Mouse (Mus musculus): ENCODE data around the gene Nprl2.

Nprl2 gene

DNA sequence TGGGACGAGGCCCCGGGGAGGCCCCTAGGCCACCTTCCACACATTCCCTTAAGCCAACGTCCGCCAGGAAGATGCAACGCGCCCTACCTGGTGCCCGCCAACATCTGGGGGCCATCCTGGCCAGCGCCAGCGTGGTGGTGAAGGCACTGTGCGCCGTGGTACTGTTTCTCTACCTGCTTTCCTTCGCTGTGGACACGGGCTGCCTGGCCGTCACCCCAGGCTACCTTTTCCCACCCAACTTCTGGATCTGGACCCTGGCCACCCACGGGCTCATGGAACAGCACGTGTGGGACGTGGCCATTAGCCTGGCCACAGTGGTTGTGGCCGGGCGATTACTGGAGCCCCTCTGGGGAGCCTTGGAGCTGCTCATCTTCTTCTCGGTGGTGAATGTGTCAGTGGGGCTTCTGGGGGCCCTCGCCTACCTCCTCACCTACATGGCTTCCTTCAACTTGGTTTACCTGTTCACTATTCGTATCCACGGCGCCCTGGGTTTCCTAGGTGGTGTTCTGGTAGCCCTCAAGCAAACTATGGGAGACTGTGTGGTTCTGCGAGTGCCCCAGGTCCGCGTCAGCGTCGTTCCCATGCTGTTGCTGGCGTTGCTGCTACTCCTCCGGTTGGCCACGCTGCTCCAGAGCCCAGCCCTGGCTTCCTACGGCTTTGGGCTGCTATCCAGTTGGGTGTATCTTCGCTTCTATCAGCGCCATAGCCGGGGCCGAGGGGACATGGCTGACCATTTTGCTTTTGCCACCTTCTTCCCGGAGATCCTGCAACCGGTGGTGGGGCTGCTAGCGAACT lies 7.4 kb upstream of the Nprl2 start:
- DNase-seq (ENCODE audit: low spot score), result peak; percentile 17

DNA sequence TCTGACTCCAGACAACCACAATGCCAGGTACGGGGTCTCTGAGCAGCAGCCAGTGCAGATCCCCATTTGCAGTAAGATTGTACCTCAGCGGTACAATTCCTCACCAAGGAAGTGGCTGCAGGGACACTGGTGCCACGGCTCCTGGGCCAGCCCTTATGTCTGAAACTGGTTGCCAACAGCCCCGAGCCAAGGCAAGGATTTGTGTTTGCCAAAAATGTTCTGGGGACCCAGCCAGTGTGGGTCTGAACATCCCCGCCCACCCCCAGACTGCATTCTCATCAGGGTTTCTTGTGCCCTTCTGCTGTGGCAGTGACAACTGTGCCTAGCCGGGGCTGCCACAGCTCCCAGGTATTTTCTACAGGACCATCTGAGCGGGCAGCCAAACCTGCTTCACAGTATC lies 3.8 kb upstream of the Nprl2 start:
- no peak for DNase-seq (ENCODE audit: low spot score)

DNA sequence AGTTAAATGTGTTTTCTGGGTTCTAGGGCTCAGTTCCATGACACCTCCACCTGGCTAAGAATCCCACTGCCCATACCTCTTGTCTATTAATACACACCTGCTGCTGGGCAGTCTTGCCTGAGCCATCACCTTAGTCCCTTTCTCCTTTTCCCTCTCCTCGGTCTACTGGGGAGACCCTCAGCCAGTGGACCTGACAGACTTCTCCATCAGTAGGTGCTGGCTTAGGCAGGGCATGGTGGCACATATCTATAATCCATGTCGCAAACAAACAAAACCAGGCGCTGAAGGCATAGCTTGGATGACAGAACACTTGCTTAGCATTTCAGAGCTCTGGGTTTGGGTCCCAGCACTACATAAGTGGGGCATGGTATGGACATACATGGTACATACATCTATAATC lies 3.3 kb upstream of the Nprl2 start:
- DNase-seq (ENCODE audit: low spot score), result no peak

DNA sequence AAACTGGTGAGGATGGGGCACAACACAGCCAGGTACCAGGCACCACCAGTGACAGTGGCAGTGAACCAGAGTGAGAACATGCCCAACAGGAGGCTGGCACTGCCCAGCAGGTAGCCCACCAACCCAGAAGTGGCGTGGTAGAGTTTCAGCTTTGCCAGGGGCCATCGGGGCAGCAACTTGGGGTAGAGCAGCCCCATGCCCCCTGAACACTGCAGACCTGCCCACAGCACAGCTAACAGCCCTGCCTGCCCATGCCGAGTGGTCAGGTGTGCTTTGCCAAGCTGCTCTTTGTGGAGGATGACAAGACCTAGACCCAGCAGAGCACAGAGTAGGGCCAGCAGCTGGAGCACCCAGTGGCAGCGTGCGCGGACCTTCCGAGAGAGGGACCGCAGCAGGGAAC lies 2.1 kb upstream of the Nprl2 start:
- no peak for DNase-seq (ENCODE audit: low spot score)

DNA sequence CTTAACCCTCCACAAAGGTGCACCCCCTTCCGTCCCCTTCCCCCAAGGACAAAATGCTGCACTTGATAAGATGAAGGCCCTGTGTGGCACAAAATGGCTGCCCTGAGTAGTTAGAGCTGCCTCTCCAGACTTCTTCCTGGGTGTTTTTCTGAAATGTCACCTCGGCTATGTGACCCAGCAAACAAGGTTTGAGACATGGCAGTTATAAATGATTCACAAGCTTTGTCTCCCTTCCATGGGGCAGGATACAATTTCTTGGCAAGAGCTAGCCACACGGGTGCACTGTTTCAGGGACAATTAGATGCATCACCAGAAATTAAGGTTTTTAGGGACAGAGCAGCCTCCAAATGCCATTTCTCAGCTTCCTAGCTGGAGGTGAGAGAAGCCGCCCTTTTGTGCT lies 1.6 kb upstream of the Nprl2 start:
- no peak for DNase-seq (ENCODE audit: low spot score)

DNA sequence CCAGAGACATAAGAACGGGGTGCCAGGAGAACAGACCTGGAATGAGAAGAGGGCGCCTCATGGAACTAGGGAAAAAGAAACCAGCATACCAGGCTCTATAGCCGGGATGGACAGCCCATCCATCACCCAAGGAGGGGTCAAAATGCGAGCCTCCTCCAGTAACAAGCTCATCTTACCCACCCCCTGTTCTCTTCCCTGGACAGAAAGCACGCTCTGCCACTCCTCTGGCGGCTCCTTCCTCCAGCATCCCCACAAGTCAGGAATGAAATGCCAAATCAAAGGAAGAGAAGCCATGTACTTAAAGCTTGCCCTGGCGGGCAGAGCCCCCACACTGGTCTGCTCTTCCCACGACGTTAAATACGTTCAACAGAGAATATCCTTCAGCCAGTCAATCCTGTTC lies 1.0 kb upstream of the Nprl2 start:
- DNase-seq (ENCODE audit: low spot score), result no peak

DNA sequence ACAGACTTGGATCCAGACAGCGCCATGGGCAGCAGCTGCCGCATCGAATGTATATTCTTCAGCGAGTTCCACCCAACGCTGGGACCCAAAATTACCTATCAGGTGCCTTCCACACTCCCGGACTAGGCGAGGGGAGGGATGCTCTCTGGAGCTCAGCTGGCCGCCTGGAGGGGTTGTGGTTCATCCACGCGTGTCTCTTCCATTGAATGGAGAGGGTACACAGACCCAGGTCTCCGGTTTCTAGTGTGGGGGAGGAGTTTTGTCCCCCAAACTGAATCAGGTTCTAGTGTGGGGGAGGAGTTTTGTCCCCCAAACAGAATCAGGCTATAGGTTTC lies 293 bp downstream of the Nprl2 start:
- no peak for DNase-seq (ENCODE audit: low spot score)

DNA sequence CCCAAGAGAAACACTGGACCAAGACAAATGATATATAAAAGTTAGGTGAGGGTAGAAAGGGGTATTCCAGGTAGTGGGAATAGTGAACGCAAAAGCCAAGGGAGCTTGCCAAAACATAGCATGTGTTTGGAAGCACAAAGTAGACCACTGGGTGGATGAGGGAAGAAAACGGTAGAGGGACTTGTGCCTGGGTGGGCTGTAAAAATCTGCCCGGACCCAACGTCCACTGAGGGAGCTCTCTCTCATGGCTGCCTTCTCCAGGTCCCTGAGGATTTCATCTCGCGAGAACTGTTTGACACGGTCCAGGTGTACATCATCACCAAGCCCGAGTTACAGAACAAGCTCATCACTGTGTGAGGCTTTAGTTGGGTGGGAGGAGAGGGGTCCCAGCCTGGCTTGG lies 695 bp downstream of the Nprl2 start:
- no peak for DNase-seq (ENCODE audit: low spot score)

DNA sequence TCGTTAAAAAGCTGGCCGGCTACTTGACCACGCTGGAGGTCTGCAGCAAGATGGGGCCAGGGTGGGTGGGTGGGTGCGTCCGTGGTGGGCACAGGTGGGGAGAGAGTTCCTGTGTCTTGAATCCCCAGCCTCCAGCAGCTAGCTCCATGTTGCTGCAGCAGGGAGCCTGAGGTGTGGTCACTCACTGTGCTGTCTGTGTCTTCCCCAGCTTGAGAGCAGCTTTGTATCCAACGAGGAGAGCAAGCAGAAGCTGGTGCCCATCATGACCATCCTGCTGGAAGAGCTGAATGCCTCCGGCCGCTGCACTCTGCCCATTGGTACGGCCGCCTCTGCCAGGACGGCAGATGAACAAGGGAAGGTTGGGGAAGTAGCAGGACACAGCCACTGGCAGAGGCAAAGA lies 1.3 kb downstream of the Nprl2 start:
- DNase-seq (ENCODE audit: low spot score), result no peak

DNA sequence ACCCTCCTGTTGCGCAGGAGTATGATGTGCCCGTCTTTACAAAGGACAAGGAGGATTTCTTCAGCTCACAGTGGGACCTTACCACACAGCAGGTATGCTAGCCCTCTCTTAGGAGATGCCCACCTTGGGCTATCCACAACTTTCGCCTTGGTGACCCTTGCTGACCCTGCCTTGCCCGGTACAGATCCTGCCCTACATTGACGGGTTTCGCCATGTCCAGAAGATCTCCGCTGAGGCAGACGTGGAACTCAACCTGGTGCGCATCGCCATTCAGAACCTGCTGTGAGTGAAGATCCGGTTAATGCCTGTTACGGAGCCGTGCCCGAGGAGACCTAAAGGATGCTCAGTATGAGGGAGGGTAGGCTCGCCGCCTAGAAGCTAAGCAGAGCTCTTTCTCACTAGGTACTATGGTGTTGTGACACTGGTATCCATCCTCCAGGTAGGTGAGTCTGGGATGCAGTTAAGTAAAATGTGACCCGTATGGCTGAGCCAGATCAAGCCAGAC lies 2.2 kb downstream of the Nprl2 start:
- no peak for DNase-seq (ENCODE audit: low spot score)

DNA sequence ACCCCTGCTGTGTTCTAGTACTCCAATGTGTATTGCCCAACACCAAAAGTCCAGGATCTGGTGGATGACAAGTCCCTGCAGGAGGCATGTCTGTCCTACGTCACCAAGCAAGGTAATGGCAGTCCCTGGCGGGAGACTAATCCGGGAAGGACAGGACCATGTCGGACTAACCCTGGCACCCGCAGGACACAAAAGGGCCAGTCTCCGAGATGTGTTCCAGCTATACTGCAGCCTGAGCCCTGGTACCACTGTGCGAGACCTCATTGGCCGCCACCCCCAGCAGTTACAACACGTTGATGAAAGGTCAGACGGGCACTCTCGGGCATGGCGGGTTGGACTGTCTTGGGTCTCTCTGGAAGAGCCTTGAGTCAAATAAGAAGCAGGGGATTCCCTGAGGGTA lies 2.7 kb downstream of the Nprl2 start:
- no peak for DNase-seq (ENCODE audit: low spot score)

DNA sequence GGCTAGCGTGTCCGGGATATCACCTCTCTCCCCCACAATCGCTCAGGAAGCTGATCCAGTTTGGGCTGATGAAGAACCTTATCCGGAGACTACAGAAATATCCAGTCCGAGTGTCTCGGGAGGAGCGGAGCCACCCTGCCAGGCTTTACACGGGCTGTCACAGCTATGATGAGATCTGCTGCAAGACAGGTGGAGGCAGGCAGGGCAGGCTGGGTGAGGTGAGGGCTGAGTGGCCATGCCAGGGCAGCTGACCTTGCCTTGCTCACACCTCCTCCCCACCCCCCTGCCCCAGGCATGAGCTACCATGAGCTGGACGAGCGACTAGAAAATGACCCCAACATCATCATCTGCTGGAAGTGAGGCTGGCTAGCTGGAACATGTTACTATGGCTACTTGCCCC lies 3.2 kb downstream of the Nprl2 start:
- DNase-seq (ENCODE audit: low spot score), result no peak

DNA sequence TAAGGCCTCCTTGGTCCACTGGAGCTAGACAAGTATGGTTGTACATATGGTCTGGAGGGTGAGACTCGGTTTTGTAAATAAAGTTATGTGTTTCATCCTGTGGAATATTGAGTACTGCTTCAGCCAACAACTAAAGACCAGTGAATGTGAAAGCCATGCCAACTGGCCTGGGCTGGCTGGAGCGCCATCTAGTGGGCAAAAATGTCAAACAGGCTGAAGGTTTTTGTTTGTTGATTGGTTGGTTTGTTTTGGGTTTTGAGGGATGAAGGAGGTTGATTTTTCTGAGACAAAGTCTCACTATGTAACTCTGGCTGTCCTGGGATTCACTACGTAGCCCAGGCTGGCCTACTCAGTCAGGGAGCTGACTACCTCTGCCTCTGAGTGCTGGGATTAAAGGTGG lies 3.6 kb downstream of the Nprl2 start:
- peak; percentile 72 for DNase-seq (ENCODE audit: low spot score)

DNA sequence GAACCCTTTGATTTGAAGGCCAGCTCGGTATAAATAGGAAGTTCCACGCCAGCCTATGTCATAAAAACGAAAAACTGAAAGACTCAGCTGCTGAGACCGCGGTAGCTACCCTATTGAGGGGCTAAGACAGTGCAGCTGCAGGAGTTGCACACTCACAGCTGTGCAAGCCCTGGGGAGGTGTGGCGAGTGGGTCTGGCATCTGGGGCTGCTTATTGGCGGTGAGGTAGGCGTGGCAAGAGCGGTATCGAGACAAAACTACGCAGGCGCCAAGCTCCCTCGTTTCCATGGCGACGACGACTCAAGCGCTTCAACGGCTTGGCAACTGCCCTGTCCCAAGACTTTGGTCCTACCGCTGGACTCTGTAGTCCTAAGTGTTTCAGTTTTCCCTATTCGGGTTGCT lies 5.0 kb downstream of the Nprl2 start, which contains the start of gene Zmynd10:
Gene Zmynd10, plus strand, starts transcription at position 273 of the 400 bp plus-strand sequence.
- DNase-seq (ENCODE audit: low spot score), result peak; percentile 77

DNA sequence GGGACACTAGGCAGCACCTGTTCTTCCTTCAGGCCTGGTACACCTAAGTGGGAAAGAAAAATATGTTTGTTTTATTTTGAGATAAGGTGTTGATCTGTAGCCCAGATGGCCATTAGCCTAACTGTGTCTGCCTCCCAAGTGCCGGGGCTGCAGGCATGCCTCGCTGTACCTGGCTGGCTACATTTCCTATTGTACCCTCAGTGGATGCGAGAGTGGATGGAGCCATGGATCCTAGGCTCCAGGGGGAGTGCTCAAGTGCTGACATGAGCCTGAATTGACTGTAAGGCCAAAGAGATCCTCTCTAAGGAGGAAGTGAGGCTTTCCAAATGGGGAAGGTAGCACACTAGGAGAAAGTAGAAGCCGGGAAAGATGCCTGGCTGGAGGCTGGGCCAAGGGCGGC lies 5.9 kb downstream of the Nprl2 start:
- no peak for DNase-seq (ENCODE audit: low spot score)

DNA sequence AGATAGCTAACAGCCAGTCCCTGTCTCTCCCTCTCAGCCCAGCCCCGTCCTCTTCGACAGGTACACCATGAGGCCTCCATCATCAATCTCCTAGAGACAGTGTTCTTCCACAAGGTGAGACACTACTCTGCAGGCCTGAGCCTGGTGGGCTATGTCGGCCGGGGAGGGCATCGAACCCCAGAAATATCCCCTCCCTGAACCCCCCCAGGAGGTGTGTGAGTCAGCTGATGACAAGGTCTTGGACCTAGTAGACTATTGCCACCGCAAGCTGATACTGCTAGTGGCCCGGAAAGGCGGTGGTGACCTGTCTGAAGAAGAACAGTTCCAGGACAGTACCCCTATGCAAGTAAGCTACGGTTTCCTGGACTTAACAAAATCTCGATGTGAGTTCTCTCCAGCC lies 6.8 kb downstream of the Nprl2 start:
- DNase-seq (ENCODE audit: low spot score), result no peak

DNA sequence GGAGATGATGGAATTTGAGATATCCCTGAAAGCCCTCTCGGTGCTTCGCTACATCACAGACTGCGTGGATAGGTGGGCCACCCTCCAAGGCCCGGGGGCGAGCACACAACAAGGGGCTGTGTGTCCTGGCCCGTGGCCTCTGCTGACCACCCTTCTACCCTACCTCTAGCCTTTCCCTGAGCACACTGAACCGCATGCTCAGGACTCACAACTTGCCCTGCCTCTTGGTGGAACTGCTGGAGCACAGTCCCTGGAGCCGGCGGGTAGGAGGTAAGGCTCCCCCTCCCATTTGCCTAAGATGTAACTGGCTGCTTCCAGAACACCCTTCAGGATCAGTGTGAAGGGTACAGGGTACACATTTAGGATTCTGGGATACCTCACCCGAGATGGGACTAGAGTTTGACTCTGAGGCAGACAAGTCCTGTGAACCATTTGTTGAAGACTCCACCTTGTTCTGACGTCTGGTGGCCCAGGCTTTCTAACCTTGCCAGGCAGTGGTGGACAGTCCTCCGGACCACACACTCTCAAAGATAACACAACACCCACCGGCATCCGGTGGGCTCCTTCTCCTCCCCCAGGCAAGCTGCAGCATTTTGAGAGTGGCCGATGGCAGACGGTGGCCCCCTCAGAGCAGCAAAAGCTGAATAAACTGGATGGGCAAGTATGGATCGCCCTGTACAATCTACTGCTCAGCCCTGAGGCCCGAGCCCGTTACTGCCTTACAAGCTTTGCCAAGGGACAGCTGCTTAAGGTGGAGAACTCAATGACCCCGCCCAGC lies 7.5 kb downstream of the Nprl2 start:
- DNase-seq (ENCODE audit: low spot score), result no peak

DNA sequence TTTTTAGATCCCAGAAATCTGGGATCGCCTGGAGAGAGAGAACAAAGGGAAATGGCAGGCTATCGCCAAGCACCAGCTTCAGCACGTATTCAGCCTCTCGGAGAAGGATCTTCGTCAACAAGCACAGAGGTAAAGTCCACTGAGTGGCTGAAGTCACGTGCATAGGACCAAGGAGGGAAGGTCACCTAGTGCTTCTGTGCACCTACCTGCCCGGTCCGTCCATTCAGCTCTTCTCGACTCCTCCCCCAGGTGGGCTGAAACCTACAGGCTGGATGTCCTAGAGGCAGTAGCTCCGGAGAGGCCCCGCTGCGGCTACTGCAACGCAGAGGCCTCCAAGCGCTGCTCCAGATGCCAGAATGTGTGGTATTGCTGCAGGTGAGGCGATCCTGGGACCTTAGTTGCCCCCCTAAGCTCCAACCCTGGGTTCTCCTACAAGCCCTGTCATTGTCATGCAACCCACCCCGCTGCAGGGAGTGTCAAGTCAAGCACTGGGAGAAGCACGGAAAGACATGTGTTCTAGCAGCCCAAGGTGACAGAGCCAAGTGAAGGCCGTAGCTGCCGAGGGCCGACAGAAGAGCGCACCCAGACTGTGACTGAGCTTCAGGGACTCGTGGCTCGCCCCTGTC lies 8.6 kb downstream of the Nprl2 start:
- DNase-seq (ENCODE audit: low spot score), result no peak

DNA sequence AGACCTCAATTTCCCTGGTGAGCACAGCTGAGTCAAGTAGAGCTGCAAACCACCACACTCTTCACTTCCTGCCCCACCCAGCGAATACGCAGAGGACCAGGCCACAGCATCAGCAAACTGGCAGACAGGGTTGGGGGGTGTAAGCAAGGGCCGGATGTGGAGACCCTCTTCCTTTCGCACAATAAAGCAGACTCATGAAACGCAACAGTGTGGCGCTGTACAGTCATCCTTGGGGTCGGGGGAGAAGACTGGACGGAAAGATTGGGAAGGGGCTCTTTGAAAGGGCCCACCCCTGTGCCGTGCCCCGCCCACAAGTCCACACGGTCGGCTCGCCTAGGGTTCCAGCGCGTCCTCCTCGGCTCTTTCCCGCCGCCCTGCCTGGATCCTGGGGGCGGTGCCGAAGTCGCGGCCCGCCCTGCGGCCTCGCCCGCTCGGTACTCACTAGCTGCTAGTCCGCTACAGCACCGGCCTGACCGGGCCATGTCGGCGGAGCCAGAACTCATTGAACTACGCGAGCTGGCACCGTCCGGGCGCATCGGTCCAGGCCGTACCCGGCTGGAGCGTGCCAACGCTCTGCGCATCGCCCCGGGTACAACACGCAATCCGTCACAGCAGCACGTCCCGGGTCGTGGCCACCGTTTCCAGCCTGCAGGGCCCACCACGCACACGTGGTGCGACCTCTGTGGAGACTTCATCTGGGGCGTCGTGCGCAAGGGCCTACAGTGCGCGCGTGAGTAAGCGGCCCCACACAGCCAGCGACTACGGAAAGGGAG lies 9.3 kb downstream of the Nprl2 start, which contains the start of gene Rassf1:
Gene Rassf1, plus strand, starts transcription at position 439 of the 773 bp plus-strand sequence.
- peak; percentile 91 for DNase-seq (ENCODE audit: low spot score)

DNA sequence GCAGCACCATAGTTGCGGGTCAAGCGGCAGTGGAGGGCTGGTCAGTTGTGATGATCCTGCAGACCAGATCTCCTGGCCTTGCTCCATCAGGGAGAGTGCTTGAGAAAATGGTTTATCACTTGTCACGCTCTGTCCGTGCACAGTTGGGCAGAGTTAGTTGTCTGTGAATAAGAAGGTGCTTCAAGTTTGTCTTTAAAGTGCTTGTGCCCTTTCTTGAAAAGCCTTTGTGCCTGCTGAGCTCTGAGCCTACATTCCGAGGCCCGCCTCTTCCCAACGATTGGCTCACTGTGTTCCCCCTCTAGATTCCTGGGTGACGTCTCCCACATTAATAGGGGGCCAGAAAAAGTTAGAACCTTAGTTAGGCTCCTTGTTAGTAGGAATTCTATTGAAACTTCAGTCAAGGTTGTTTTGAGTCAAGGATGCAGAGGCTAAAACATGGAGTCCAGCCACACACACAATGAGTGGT lies 9.9 kb downstream of the Nprl2 start:
- DNase-seq (ENCODE audit: low spot score), result no peak

DNA sequence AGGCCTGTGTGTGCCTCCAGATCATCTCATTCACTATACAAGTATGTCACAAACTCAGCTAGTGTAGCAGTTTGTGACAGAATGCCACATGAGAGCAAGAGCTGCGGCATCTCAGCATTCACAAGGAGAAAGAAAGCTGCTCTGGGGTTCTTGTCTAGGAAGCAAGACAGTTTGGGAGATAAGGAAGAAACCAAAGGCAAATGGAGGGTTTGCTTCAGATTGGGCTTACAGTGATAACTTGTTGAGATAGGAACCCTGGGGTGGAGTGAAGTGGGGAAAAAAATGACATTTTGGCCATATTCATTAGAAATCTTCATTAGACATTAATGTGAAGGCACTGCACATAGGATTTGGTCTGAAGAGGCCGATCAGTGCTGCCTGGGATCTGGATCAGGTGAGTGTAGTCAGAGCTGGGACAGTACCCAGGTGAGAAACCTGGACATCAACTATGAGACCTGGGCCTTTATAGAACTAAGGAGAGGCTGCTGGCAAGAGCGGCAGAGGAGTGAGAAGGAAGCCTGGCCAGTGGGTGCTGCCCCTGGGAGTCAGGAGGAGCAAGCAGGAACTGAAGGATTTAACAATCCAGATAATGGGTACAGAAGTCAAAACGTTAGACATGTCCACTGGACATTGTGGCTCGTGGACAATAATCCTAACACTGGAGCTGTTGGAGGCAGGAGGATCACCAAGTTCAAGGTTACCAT lies 10.8 kb downstream of the Nprl2 start:
- no peak for DNase-seq (ENCODE audit: low spot score)

Measured in T-cell, adult 2 months (primary cell).